Mouse (Mus musculus): Measurements from ENCODE around the gene Adgrf5.

GRCm38 (mm10) chr17:43472558-43472957 is 112.3 kb downstream of the Adgrf5 start:
- TF ChIP-seq CTCF (IDR thresholded peaks at IDR 0.05) (no peak), EP300 (IDR thresholded peaks at IDR 0.05) (no peak)
